Mouse (Mus musculus) ES-Bruce4 (cell line): ENCODE measurements around the gene Laptm5. TPM values are rescaled to one million over a fixed set of nuclear protein-coding genes. Genes with fewer than 3 reads are reported as not detected.

Experiments
- H3K27ac ChIP-seq: 2 replicates; pipeline ENCODE4 v1.5.1; 2012; ENCODE audit warnings: low read length, inconsistent platforms; ENCODE audit not compliant: insufficient read depth
- H3K27me3 ChIP-seq: 2 replicates; pipeline ENCODE4 v1.6.1; 2012; ENCODE audit warnings: mild to moderate bottlenecking, low read length, inconsistent platforms; ENCODE audit not compliant: control insufficient read depth, poor library complexity, insufficient read depth, severe bottlenecking
- H3K36me3 ChIP-seq: 2 replicates; pipeline ENCODE4 v1.6.1; 2012; ENCODE audit warnings: inconsistent platforms, mild to moderate bottlenecking, low read length, moderate library complexity; ENCODE audit not compliant: control insufficient read depth, poor library complexity, insufficient read depth, severe bottlenecking
- H3K4me1 ChIP-seq: one replicate; pipeline ENCODE4 v1.8.1; 2011; ENCODE audit warnings: low read length; ENCODE audit not compliant: control insufficient read depth, insufficient read depth
- H3K4me3 ChIP-seq: 2 replicates; pipeline ENCODE4 v1.5.1; 2011; ENCODE audit warnings: low read depth, mild to moderate bottlenecking, low read length
- H3K9ac ChIP-seq: 2 replicates; pipeline ENCODE4 v1.6.1; 2012; ENCODE audit warnings: low read depth, mild to moderate bottlenecking, inconsistent platforms; ENCODE audit not compliant: poor library complexity, severe bottlenecking
- H3K9me3 ChIP-seq: replicated peaks from 2 replicates; pipeline ENCODE4 v1.6.1; 2012; ENCODE audit warnings: mild to moderate bottlenecking, low read length, inconsistent platforms; ENCODE audit not compliant: control insufficient read depth, poor library complexity, insufficient read depth, severe bottlenecking
- CTCF ChIP-seq: IDR thresholded peaks from one replicate; pipeline ENCODE4 v1.8.1; 2011; ENCODE audit warnings: low read depth, low read length
- EP300 ChIP-seq: IDR thresholded peaks from 2 replicates; pipeline ENCODE4 v1.6.1; 2011; ENCODE audit warnings: low read depth, low read length; ENCODE audit not compliant: insufficient read depth
- POLR2A ChIP-seq: IDR thresholded peaks from one replicate; pipeline ENCODE4 v1.8.1; 2011; ENCODE audit warnings: low read length; ENCODE audit not compliant: insufficient read depth
- polyA plus RNA-seq: library from polyadenylated mRNA; stranded (reverse); fragments of >200 nt; gene quantifications from 2 replicates; pipeline ENCODE4 v1.2.4, GENCODE M21; 2011; ENCODE audit warnings: low read depth; ENCODE audit not compliant: missing spikeins, insufficient read depth, insufficient read length

Gene Laptm5
- polyA plus RNA-seq, 1 experiment, result 30.2 TPM

DNA sequence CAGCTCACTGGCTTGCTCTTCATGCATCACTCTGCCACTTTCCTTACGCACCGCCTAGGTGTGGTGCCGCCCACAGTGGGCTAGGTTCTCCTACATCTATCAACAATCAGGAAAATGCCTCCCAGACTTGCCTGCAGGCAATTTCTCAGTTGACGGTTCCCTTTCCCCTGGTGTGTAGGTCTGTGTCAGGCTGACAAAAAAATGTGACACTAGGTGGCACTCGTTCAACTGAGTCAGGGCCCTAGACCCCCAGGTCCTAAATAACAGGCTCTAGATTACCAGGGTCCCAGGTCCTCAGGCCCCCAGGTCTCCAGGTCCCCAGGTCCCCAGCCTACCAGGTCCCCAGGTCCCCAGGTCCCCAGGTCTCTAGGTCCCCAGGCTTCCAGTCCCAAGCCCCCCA lies 19.2 kb upstream of the Laptm5 start:
- Histone ChIP-seq H3K4me1 (no peaks in the 10 kb centered on the region), H3K27ac (no peak overlapping the region), H3K27me3 (no peaks in the 10 kb centered on the region), H3K36me3 (no peaks in the 10 kb centered on the region), H3K9ac (no peak overlapping the region), H3K4me3 (no peak overlapping the region), H3K9me3 (no peaks in the 10 kb centered on the region)
- TF ChIP-seq CTCF (peak; percentile 27), POLR2A (no peak), EP300 (no peak)

- no peak for TF ChIP-seq CTCF
- no peak for TF ChIP-seq EP300
- no peak for TF ChIP-seq POLR2A
- Histone ChIP-seq H3K4me3 (no peak overlapping the region), H3K4me1 (no peaks in the 10 kb centered on the region), H3K9ac (no peak overlapping the region), H3K36me3 (no peaks in the 10 kb centered on the region), H3K9me3 (no peaks in the 10 kb centered on the region), H3K27ac (no peak overlapping the region), H3K27me3 (no peaks in the 10 kb centered on the region)
Measured at GRCm38 (mm10) chr4:130895701-130896100, 17.2 kb upstream of the Laptm5 start.

DNA sequence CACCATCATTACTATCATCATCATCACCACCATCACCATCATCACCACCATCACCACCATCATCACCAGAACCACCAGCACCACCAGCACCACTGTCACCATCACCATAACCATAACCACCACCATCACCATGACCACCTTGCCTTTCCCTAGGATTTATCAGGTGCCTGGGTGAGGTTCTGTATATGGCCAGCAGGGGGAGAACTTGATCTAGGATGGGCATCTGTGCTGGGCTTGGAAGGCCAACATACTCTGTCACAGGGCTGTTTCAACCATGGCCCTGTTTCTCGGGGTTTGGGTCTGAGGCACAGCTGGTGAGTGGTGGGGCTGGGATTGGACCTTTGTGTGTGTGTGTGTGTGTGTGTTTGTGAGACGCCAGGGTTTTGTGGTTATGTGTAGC lies 16.6 kb upstream of the Laptm5 start:
- no peaks in the 10 kb centered on the region for H3K27me3 ChIP-seq
- H3K36me3 ChIP-seq, result no peaks in the 10 kb centered on the region
- no peaks in the 10 kb centered on the region for H3K4me1 ChIP-seq
- no peak overlapping the region for H3K27ac ChIP-seq
- TF ChIP-seq CTCF, result peak; percentile 78
- no peak for TF ChIP-seq POLR2A
- H3K9ac ChIP-seq, result no peak overlapping the region
- no peak overlapping the region for H3K4me3 ChIP-seq
- no peaks in the 10 kb centered on the region for H3K9me3 ChIP-seq

DNA sequence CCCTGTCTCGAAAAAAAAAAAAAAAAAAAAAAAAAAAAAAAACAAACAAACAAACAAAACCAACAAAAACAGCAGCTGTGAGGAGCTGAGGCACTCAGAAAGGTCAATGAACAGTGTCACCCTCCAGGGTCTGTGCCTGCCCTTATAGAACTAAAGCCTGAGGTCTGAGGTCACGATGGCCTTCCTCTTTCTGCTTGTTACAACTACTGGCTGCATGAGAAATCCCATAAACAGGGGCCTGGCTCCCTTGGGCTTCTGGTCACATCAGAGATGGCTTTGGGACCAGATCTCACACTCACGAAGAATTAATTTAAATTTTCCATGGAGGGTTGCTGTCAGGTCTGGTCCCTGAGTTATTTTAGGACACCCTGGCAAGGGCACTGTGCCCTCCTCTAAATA lies 13.5 kb upstream of the Laptm5 start:
- Histone ChIP-seq H3K4me3 (no peak overlapping the region), H3K27ac (no peak overlapping the region), H3K27me3 (no peaks in the 10 kb centered on the region), H3K9me3 (no peaks in the 10 kb centered on the region), H3K4me1 (no peaks in the 10 kb centered on the region), H3K9ac (no peak overlapping the region), H3K36me3 (no peaks in the 10 kb centered on the region)
- TF ChIP-seq POLR2A, result no peak
- TF ChIP-seq EP300, result no peak
- no peak for TF ChIP-seq CTCF

- H3K36me3 ChIP-seq, result no peaks in the 10 kb centered on the region
- H3K27me3 ChIP-seq, result no peaks in the 10 kb centered on the region
- no peak for TF ChIP-seq POLR2A
- no peak for TF ChIP-seq EP300
- no peak for TF ChIP-seq CTCF
- H3K9ac ChIP-seq, result no peak overlapping the region
- no peak overlapping the region for H3K4me3 ChIP-seq
- H3K4me1 ChIP-seq, result no peaks in the 10 kb centered on the region
- no peaks in the 10 kb centered on the region for H3K9me3 ChIP-seq
- H3K27ac ChIP-seq, result no peak overlapping the region
Measured at GRCm38 (mm10) chr4:130899782-130900427, 13.0 kb upstream of the Laptm5 start.

- Histone ChIP-seq H3K9ac (no peak overlapping the region), H3K27me3 (no peaks in the 10 kb centered on the region), H3K36me3 (no peaks in the 10 kb centered on the region), H3K4me1 (no peaks in the 10 kb centered on the region), H3K4me3 (no peak overlapping the region), H3K9me3 (no peaks in the 10 kb centered on the region), H3K27ac (no peak overlapping the region)
- TF ChIP-seq EP300 (no peak), CTCF (no peak), POLR2A (no peak)
Measured at GRCm38 (mm10) chr4:130900746-130901145, 12.2 kb upstream of the Laptm5 start.
